Mouse (Mus musculus) thymus, adult 18-20 months (tissue): ENCODE results near the gene Cant1.

Experiments used
- DNase-seq, 2 experiments: peaks; one replicate each; pipeline ENCODE4 v3.0.0; 2022; ENCODE audit warnings: mixed read lengths in 2 of 2

Gene Cant1

GRCm38 (mm10) chr11:118418834-118419504 lies at the start of gene Cant1:
TSS of gene Cant1 (minus strand) at chr11:118419086.
- peak; percentile 98 to 99 for DNase-seq

- no peak for DNase-seq
Observed at GRCm38 (mm10) chr11:118467441-118468035, 48.7 kb upstream of the Cant1 start.

DNA sequence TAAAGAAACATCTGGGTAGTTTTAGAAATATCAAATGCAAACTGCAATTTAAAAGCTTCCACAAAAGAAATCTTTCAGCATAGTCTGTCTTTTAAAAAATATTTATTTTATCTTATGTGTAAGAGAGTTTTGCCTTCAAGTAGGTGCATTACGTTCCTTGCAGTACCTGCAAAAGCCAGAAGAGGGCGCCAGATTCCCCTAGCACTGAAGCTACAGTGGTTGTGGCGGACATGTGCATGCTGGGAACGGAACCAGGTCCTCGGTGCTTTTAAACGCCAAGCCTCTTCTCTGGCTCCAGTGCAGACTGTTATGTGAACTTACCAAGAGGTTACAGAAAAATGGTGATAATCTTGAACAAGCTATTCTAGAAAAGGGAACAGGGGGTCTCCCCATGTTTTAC lies 41.4 kb upstream of the Cant1 start:
- DNase-seq, result no peak

- peak in 1 of 2 experiments; percentile 51 for DNase-seq
Observed at GRCm38 (mm10) chr11:118459536-118459935, 40.6 kb upstream of the Cant1 start.

DNA sequence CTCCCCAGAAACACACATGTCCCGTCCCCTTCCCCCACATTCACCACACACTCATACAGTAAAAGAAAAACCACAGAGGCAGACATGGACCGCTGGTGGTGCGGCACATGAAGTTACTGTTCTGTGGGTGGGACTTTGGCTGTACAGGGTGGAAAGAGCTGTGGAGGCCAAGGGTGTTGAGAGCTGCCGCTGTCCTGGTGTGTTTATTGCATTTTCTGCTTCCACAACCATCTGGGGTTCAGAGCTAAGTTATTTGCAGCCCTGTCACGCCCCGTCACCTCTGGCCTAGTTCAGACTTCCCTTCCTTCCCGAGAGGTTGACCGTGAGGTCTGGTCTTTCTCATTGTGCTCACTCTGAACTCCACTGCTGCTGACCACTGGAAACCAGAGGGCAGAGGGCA lies 40.2 kb upstream of the Cant1 start:
- DNase-seq, result no peak

- DNase-seq, result no peak
Observed at GRCm38 (mm10) chr11:118456937-118457336, 38.1 kb upstream of the Cant1 start.

DNA sequence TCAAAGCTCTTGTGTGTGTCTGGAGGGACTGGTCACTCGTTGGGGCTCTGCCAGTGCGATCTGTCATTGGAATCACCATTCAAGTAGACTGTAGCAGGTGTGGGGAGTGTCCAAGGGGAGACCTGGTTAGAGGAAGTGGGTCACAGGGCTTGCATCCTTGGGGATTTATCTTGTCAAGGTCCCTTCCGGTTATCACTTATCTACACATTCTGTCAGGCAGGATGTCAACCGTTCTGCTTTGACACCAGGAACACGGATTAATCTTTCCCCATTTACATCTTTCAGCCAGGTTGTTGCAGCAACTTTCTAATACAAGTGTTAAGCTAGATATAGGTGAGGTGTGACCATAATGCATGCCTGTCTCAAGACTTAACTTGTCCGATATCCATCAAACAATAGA lies 36.9 kb upstream of the Cant1 start:
- no peak for DNase-seq

DNA sequence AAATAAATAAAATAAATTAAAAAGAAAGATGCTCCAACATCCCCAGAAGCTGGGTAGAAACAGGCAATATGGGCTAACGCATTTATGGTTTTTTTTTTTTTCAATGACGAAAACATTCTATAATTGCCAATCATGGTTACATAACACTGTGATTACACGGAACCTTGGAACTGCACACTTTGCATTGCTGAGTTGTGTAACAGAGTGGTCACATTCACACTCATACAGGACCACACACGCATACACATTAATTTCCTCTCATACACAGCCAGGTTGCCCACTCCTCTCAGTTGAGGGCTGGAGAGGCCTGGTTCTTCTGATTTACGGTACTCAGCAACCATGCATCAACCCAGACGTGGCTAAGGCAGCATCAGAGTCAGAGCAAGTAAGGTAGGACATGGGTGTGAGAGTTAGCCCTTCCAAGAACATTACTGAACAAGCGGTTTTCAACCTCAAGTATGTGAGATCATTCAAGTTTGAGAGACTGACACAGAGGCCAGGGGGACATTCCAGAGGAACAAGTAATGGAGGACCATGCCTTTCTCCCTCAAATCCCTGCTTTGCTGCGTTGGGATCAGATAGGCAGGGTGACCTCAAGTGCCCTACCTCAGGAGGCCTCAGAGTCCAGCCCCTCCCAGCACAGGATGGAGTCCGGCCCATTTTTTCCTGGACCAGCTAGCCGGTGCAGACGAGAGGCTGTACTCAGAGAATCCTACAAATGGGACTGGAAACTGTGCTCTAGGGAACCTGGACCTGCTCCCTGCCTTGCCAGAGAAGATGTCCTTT lies 35.2 kb upstream of the Cant1 start:
- DNase-seq, result no peak

DNA sequence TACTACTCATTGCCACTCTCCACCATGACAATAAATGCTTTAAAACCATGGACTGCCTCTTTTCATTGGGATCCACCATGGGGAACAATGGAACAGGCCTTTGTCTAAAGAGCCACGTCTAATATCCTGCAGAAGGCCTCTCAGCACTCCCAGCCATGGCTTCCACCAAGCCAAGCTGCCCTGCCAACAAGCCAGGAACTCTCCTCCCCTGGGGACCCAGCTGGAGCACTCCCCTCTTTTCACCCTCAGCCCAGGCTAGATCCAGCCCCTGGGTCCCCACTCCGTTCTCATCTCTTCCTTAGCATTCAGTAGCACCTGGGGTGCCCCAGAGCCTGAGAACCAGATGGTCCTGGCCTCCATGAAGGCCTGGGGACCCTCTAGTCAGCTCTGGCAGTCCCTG lies 34.1 kb upstream of the Cant1 start:
- DNase-seq, result no peak

DNA sequence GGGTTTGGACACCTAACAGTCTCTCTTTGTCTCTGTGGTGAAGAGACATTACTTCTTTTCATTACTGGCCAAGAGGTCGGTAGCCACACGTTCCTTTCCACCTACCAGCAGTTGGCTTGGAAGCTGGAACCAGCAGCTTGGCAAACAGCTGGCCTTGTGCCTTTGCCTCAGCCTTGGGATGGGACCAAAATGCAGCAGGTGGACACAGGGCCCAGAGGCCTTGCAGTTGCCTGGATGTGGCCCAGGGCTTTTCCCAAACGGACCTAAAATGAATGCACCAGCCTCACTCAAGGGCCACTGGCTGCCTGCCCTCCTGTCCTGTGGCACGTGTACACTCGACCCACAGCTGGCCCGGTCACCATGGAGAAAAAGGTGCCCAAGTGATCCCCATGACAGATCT lies 32.3 kb upstream of the Cant1 start:
- no peak for DNase-seq

DNA sequence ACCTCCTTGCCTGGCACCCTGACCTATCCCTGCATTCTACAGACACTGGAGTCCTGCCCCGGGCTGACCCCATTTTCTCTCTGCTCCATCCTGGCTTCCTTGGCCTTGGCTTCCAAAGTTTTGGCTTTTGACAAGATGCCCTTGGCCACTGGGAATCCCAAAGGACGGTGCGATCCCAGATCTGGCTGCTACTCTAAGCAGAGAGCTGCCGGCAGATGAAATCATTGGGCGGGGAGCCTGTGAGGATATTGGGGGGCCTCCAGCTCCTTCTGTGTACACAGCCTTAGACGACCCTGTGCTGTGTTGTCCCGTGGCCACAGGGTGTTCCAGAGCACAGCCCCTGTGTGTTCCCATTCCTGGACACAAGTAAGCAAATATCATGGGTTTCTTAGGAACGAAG lies 29.5 kb upstream of the Cant1 start:
- DNase-seq, result no peak

GRCm38 (mm10) chr11:118447346-118447745 lies 28.5 kb upstream of the Cant1 start:
- no peak for DNase-seq

DNA sequence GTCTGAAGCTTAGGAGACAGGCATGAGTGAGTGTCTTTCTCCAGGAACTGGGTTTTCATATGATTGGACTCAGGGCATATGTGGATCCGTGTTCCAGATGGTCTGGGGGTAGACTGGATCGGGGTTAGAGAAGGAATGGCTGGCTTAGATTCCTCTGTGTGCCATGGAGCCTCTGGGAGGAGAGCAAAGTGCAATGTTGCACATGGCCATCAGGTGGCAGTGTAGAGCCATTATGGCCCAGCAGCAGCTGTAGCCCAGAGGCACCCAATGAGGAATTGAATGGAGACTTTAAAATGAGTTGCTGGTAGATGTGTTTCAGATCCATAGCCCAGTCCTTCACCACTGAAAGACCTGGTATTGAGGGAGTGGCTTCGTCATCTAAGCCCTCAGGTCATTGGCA lies 27.0 kb upstream of the Cant1 start:
- DNase-seq, result no peak

- no peak for DNase-seq
Observed at GRCm38 (mm10) chr11:118443201-118443970, 24.5 kb upstream of the Cant1 start.

DNA sequence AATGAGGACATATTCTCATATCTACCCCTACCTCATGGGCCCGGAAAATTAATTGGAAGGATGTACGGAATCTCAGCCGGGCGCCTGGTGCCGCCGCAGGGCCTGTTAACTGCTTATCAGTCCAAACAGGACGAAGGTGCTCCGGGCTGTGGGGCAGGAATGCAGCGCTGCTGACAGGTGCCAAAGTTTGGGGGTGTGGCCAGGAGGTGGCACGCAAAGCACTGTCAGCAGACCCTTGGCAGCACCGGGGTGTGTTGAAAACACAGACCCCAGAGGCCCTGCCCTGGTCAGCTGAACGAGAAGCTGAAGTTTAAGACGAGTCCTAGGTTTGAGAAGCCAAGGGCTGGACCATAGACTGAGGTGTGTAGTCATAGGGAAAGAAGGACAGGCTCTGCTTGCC lies 23.8 kb upstream of the Cant1 start:
- no peak for DNase-seq

DNA sequence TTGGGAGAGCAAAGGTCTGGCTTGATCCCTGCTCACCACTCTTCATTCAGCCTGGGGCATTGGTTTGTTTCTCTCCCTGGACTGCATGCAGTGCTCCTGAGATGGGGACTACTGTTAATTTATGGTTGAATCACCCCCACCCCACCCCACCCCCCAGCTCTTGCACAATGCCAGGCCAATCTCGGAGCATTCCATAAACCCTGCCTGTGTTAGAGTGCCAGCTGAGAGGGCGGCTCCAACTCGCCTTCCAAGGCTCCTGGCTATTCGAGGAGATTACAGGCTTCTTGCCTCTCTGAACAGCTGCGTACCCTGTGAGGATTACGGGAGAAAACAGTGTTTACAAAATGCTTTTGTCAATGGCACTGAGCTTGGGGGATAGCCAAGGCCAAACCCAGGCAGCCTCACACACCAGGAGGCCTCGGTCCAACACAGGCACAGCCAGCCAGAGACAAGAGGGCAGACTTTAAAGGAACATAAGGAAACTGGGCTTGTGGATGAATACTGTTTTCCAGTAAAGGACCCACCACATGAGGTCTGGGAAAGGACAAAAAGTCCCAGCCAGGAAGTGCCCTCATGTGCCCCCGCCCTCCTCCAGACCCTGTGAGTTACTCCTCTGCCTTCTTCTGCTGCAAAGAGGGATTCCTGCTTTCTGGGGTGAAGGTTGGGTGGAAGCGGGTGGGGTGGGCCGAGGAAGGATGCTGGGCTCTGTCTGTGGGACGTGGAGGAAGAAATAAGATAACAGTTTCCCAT lies 20.0 kb upstream of the Cant1 start:
- no peak for DNase-seq

GRCm38 (mm10) chr11:118436471-118436935 lies 17.6 kb upstream of the Cant1 start:
- no peak for DNase-seq

DNA sequence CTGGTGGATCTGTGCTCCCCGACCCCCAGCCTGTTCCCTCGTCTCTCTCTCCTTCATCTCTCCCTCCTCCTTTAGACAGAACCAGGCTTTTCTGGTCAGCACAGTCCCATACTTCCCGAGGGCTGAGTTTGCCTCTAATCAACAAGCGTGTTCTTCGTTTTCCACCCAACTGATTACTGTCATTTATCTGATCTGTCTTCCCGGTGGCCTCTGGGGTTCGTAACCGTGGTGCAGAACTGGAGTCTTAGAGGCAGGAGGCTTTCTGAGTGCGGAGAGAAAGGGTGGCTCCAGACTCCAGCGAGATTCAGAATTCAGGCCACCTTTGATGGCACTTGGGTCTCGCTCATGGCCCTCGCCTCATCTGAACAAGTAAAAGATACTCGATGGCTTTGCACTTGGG lies 15.2 kb upstream of the Cant1 start:
- no peak for DNase-seq

DNA sequence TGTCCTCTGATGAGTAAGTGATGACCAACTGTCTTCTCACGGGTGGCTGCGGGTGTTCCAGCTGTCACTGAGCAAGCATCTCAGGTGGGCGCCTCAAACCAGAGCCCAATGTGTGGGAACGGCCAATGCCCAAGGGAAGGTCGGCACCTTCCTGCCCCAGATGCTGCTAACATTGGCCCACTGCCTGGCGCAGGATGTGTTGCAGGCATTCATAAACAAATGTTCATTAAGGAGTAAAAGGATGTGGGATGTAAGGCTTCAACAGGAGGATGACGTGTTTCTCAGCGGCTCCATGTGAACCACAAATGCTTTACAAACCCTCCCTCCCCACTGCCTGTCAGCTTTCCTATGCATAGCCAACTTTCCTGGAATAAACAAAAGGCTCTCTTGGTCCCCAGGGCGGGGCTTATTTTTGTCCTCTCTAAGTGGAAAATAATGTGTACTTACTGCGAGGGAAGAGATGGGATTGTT lies 14.5 kb upstream of the Cant1 start:
- no peak for DNase-seq

DNA sequence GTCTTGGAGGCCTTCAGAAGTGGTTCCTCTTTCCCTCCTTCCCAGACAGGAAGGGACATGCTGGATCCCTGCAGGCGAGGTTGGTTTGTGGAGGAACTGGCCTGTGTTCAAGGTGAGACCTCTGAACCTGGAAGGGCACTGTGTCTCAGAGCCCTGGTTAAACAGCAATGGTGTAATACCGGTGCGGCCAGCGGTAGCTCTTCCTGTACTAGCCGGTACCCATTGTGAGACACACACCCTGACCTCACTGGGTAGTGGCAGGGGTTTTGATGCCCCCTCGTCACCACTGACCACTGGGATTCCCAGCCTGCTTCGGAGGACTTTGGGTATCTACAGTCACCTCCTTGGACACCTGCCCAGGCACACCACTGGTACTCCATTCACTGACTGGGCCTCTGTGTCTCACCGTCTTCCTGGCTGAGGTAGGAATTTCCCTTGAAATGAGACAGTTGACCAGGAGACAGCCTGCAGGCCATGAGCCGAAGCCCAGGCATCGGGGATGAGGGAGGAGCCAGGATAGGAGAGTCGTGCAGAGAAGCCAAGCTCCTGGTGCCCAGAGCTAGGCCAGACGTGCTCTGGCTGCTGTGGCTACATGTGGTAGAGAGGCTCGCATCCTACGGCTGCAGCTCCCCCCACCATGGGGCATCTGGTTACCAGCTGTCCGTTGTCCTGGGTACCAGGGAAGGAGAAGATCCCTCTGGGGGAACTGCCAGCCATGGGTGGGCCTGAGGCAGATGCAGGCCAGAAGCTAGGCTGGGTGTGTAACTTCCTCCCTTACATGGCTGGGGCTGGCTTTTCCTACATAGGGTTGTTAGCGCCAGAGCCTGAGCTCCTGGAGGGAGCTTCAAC lies 12.4 kb upstream of the Cant1 start:
- DNase-seq, result no peak

GRCm38 (mm10) chr11:118430291-118430885 lies 11.5 kb upstream of the Cant1 start:
- no peak for DNase-seq
